Mouse (Mus musculus) NIH3T3 (cell line): ENCODE data around the gene Sorbs2.
"Not testable (repeated sequence)": the region's sequence is repeated elsewhere in the genome, so short reads cannot be mapped to it uniquely, and the experiment has no call there.

Experiments used
- DNase-seq: peaks from one replicate; pipeline ENCODE4 v3.0.0-alpha.2; 2012; ENCODE audit warnings: low read depth

Gene Sorbs2

GRCm38 (mm10) chr8:45845906-45846305, 338.3 kb downstream of the Sorbs2 start:
- no peak for DNase-seq

DNA sequence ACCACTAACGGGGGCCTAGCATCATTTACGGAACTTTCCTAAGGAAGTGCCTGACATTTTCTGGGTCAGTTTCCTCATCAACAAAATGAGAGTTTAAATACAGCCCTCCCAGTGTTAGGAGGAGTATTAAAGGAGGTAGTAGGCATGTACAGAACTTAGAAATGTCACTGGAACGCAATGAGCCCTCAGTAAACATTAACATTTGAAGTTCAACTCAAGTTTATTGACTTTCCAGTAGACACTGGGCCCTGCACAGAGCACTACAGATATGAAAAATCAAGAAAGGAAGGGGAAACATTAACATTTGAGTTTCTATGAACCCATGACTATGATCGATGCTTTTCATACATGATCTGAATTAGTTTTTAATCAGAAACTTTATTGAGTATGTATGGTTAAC, 347.5 kb downstream of the Sorbs2 start:
- no peak for DNase-seq

- no peak for DNase-seq
Observed at GRCm38 (mm10) chr8:45857734-45858133, 350.1 kb downstream of the Sorbs2 start.

GRCm38 (mm10) chr8:45858391-45858790, 350.8 kb downstream of the Sorbs2 start:
- DNase-seq: peak; percentile 8

GRCm38 (mm10) chr8:45871587-45871986, 364.0 kb downstream of the Sorbs2 start:
- not testable (repeated sequence) for DNase-seq

DNA sequence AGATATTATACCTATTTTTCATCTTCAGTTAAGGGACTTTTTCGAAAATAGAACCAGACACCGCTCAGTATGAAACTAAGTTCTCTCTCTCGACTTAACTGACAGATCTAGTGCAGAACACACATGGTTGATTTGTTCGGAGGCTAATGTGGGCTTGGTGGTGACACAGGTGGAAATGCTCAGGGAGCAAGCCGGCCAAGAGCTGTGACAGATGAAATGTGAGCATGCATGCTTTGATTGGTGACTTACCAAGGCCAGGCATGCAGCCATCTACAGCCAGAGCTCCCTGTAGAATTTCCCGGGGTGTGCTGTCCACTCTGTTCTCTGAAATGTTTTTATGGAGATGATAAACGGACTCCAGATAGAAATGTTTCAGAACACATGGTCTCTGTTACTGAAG, 364.5 kb downstream of the Sorbs2 start:
- DNase-seq: no peak

DNA sequence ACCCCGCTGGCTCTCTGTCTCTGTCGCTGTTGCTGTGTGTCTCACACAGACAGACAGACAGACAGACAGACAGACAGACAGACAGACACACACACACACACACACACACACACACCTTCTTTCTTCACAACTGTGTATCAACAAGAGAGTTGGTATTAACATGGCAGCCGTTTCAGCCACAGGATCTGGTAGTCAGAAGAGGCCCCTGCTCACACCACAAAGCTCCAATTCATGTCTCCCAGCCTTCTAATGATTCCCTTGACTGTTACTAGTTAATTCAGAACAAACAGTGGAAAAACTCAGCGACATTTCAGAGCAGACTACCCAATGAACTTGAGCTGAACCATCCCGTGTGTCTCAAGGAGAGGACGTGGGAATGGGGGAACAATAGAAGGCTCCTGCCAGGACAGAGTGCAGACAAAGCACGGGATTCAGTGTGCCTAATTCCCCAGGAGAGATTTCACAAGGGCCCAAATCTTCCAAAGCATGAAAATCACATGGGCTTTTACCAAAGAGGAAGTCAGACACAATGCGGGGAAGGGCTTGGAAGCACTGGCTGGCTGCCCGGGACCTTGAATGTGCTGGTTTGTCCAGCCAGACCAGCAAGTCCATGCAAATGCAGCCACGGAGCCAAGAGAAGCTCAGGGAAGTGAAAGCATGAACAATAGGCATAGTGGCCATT, 367.5 kb downstream of the Sorbs2 start:
- DNase-seq: peak; percentile 52

- no peak for DNase-seq
Observed at GRCm38 (mm10) chr8:45876397-45876796, 368.8 kb downstream of the Sorbs2 start.
